Mouse (Mus musculus) hindbrain, embryonic 15.5 days (tissue): ENCODE measurements at regions not wholly inside any gene's neighbourhood (a gene's known extent, or its start where the extent isn't known, plus 50 kb on each side); places are given as distances from the start of the nearest gene placed in this dataset.

ENCODE experiments used
- ATAC-seq: fragments of 200-750 bp; cut with Nextera tagmentation; 2 replicates; pipeline ENCODE4 v1.8.0; 2017; ENCODE audit warnings: low read depth, moderate number of reproducible peaks, moderate TSS enrichment; ENCODE audit not compliant: low FRiP score
- H3K27ac ChIP-seq: fragments of 300-500 bp; sonication (generic); replicated peaks from 2 replicates; pipeline ENCODE4 v1.5.1; 2015; ENCODE audit warnings: mild to moderate bottlenecking, inconsistent platforms
- H3K27me3 ChIP-seq: fragments of 300-500 bp; sonication (generic); 2 replicates; pipeline ENCODE4 v1.6.1; 2015; ENCODE audit warnings: control low read depth, inconsistent platforms
- H3K36me3 ChIP-seq: fragments of 300-500 bp; sonication (generic); 2 replicates; pipeline ENCODE4 v1.6.1; 2015; ENCODE audit warnings: control low read depth, inconsistent platforms
- H3K4me1 ChIP-seq: fragments of 300-500 bp; sonication (generic); replicated peaks from 2 replicates; pipeline ENCODE4 v1.6.1; 2015; ENCODE audit warnings: control low read depth, inconsistent platforms
- H3K4me2 ChIP-seq: fragments of 300-500 bp; sonication (generic); 2 replicates; pipeline ENCODE4 v1.6.1; 2015; ENCODE audit warnings: moderate library complexity, mild to moderate bottlenecking, inconsistent platforms
- H3K4me3 ChIP-seq: fragments of 300-500 bp; sonication (generic); 2 replicates; pipeline ENCODE4 v1.5.1; 2015; ENCODE audit warnings: mild to moderate bottlenecking, inconsistent platforms
- H3K9ac ChIP-seq: fragments of 300-500 bp; sonication (generic); 2 replicates; pipeline ENCODE4 v1.6.1; 2015; ENCODE audit warnings: inconsistent platforms
- H3K9me3 ChIP-seq: fragments of 300-500 bp; sonication (generic); 2 replicates; pipeline ENCODE4 v1.6.1; 2016; ENCODE audit warnings: control low read depth, inconsistent platforms
- WGBS: fragments of 180-500 bp; shearing (Covaris S2); methylation state at CpG from one replicate; pipeline ENCODE4 v1.1.7; 2015; 5-methylcytosine and 5-hydroxymethylcytosine counted together

- Histone ChIP-seq H3K9ac (peak overlapping the region; percentile 12; the same call in 1 of the 2 replicates), H3K9me3 (no peaks in the 10 kb centered on the region), H3K4me2 (peak overlapping the region; percentile 49), H3K4me3 (peak overlapping the region; percentile 2; the same call in 1 of the 2 replicates), H3K4me1 (peaks cover 19% of the 10 kb centered on the region), H3K27ac (peak overlapping the region; percentile 72), H3K27me3 (no peaks in the 10 kb centered on the region), H3K36me3 (no peaks in the 10 kb centered on the region)
- ATAC-seq = peak; percentile 87
- WGBS = under 1% methylated on average over 18 of the region's 18 CpGs
Observed at GRCm38 (mm10) chr16:31508981-31509380, 86.9 kb downstream of the Bdh1 start.

- 78% methylated on average over 8 of the region's 8 CpGs for WGBS
- H3K9me3 ChIP-seq = no peaks in the 10 kb centered on the region
- H3K27me3 ChIP-seq = no peaks in the 10 kb centered on the region
- no peak for ATAC-seq
- no peak overlapping the region for H3K27ac ChIP-seq
- no peak overlapping the region for H3K9ac ChIP-seq
- no peak overlapping the region for H3K4me3 ChIP-seq
- no peak overlapping the region for H3K4me2 ChIP-seq
- peaks cover 19% of the 10 kb centered on the region for H3K4me1 ChIP-seq
- no peaks in the 10 kb centered on the region for H3K36me3 ChIP-seq
Observed at GRCm38 (mm10) chr16:31510097-31510496, 88.0 kb downstream of the Bdh1 start.

DNA sequence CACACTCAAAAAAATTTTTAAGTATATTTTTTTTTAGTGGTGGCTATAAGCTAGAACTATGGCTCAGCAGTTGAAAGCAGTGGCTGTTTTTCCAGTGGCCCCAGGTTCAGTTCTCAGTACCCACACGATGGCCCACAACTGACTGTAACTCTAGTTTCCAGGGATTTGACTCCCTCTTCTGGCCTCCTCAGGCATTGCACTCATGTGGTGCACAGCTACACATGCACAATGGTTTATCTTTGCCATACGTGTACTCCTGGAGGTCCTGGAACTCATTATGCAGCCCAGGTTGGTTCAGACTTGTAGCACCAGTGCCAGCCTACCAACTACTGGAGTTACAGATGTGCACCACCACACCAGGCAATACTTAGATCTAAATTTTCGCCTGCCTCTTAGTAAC lies 96.7 kb downstream of the Bdh1 start:
- ATAC-seq = no peak

DNA sequence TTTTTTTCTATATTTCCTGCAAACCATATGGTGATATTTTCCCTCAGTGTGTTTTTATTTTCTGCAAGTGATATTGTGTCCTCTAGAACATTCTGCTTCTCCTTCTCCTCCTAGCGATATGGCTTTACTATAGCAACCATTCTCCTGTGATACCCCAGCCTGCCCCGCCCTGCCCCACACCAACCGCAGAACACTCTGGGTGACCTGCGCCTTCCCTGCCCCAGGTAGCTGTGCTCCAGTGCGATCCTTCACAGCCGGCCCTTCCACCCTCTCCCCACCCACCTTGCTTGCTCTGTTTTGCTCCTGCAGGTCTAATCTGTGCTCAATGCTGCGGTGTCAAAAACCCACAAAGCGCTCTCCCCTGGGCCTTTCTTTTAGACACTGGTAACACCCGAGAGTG lies 98.0 kb downstream of the Bdh1 start:
- 80% methylated on average over 9 of the region's 9 CpGs for WGBS
- H3K4me1 ChIP-seq = no peaks in the 10 kb centered on the region
- H3K27ac ChIP-seq = no peak overlapping the region
- H3K4me2 ChIP-seq = no peak overlapping the region
- H3K9ac ChIP-seq = no peak overlapping the region
- no peaks in the 10 kb centered on the region for H3K27me3 ChIP-seq
- no peak overlapping the region for H3K4me3 ChIP-seq
- no peaks in the 10 kb centered on the region for H3K9me3 ChIP-seq
- ATAC-seq = no peak
- no peaks in the 10 kb centered on the region for H3K36me3 ChIP-seq

More for the DNA sequence above, 96.7 kb downstream of the Bdh1 start:
- H3K4me1 ChIP-seq = no peaks in the 10 kb centered on the region
- no peaks in the 10 kb centered on the region for H3K36me3 ChIP-seq
- H3K27me3 ChIP-seq = no peaks in the 10 kb centered on the region
- no peak overlapping the region for H3K9ac ChIP-seq
- no peaks in the 10 kb centered on the region for H3K9me3 ChIP-seq
- H3K4me2 ChIP-seq = no peak overlapping the region
- no peak overlapping the region for H3K27ac ChIP-seq
- 94% methylated on average over 3 of the region's 3 CpGs for WGBS
- no peak overlapping the region for H3K4me3 ChIP-seq

DNA sequence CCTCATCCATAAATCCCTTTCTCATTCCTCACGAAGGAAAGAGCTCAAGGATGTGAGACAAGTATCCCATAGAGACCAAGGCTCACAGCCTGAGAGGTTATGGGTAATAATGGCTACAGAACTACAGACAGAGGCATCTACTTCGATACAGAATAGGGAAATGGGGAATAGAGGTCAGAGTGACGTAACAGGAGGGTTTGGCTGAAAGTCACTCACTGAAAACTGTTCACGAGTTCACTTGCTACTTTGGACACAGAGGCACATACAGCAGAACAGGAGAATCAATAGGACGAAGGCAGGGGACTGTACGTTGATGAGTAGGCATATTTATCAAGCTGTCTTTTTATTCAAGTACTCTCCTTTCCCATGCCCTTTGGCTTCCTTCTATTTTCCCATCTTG lies 99.7 kb downstream of the Bdh1 start:
- no peaks in the 10 kb centered on the region for H3K27me3 ChIP-seq
- 63% methylated on average over 6 of the region's 6 CpGs for WGBS
- ATAC-seq = no peak
- H3K9me3 ChIP-seq = no peaks in the 10 kb centered on the region
- no peaks in the 10 kb centered on the region for H3K36me3 ChIP-seq
- no peak overlapping the region for H3K4me3 ChIP-seq
- 0 out of 2 replicates have a peak, but pooled peaks cover 2% of the 10 kb centered on the region for H3K4me1 ChIP-seq
- no peak overlapping the region for H3K9ac ChIP-seq
- H3K27ac ChIP-seq = no peak overlapping the region
- no peak overlapping the region for H3K4me2 ChIP-seq

DNA sequence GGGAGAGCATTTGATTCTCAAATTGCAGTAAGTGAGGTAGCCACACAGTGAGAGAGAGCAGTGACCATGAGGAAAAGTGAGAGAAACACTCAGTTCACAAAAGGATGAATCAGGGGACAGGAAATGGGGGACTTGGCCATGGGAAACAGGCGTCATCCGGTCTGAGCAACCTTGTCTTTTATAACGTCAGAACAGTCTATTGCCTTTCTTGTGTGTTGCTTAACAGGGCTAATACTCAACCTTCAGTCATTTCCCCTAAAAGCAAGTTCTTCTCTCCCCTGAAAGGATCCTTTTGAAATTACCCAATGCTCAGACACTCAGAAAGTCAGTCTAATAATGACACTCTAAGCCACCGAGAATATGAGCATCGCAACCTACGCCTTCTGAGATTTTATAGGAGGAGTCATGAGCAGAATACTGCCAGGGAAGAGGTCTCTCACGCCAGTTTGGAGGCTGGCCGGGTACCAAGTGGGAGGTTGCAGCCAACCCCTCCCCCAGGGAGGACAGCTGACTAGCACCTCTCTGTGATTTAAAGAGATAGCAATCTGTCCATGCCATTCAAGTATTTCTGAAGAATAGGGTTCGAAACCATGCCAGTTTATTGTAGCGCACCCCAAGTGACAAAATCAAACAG lies 104.7 kb downstream of the Bdh1 start:
- Histone ChIP-seq H3K36me3 (no peaks in the 10 kb centered on the region), H3K9ac (no peak overlapping the region), H3K27ac (no peak overlapping the region), H3K4me3 (no peak overlapping the region), H3K27me3 (no peaks in the 10 kb centered on the region), H3K9me3 (no peaks in the 10 kb centered on the region), H3K4me1 (peaks cover 22% of the 10 kb centered on the region), H3K4me2 (no peak overlapping the region)
- ATAC-seq = no peak
- WGBS = 70% methylated on average over 10 of the region's 10 CpGs

DNA sequence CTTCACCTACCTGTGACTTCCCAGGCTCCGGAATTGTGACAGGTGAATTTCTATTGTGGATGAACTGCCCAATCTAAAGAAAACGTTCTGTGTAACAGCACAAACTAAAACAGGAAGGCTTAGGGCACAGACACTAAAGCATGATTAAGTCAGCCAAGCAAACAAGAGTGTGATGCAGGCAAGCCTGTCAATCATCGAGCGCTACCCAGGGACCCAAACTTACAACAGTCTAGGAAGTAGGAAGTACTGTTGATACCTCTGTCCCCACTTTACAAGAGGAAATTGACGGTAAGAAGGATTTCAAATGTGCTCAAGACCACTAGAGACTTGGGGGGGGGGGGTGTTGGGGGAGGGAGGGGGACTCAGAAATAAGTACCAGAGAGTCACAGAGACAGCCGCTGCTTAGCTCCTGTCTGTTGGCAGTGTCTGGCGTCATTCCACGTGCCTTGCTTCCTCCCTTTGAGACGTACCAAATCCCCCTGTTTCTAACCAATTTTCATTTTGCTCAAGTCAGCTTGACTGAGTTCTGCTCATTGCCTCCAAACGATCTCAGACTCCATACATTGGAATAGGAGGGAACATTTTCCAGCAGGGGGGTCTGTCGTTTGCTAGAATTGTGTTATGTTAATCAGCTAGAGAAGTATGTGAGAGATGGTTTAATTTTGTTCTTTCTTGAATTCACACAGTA lies 106.7 kb downstream of the Bdh1 start:
- H3K9ac ChIP-seq = no peak overlapping the region
- no peaks in the 10 kb centered on the region for H3K27me3 ChIP-seq
- no peak overlapping the region; the same call in 1 of the 2 replicates for H3K27ac ChIP-seq
- 56% methylated on average over 11 of the region's 11 CpGs for WGBS
- peaks cover 22% of the 10 kb centered on the region for H3K4me1 ChIP-seq
- H3K36me3 ChIP-seq = no peaks in the 10 kb centered on the region
- ATAC-seq = peak; percentile 24; the same call in 1 of the 2 replicates
- H3K4me2 ChIP-seq = no peak overlapping the region
- no peak overlapping the region for H3K4me3 ChIP-seq
- H3K9me3 ChIP-seq = no peaks in the 10 kb centered on the region

DNA sequence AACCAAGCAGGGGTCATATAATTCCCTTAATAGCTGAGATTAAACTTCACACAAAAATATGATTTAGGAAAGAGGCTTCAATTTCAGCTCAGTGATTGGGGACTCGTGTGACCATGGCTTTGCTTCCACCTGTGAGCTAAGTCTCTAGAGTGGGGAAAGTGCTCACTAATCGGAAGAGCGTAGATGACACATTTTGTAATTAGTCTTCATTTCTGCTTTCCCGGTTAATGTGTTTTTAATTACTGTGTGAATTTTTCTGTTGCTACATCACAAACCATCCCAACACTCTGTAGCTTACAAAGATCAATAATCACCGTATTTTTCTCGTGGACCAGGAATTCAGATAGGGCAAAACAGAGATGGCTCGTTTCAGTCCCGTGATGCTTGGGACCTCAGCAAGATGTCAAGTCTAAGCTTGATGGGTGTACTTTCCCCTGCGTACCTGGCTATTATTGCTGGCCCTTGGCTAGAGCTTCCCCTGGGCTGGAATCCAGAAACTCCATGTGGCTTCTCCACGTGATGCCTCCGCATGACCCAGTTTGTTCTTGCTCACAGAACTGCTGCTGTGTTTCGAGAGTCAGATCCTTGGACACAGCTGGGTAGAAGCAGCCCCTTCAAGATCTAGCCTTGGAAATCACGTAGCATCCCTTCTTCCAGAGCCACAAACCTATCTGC lies 107.3 kb downstream of the Bdh1 start:
- no peaks in the 10 kb centered on the region for H3K27me3 ChIP-seq
- no peak overlapping the region for H3K4me3 ChIP-seq
- peaks cover 22% of the 10 kb centered on the region for H3K4me1 ChIP-seq
- H3K27ac ChIP-seq = no peak overlapping the region
- 59% methylated on average over 13 of the region's 13 CpGs for WGBS
- H3K9me3 ChIP-seq = no peaks in the 10 kb centered on the region
- no peak overlapping the region for H3K9ac ChIP-seq
- peak; percentile 57; the same call in 1 of the 2 replicates for ATAC-seq
- no peaks in the 10 kb centered on the region for H3K36me3 ChIP-seq
- no peak overlapping the region for H3K4me2 ChIP-seq

- Histone ChIP-seq H3K36me3 (no peaks in the 10 kb centered on the region), H3K9me3 (no peaks in the 10 kb centered on the region), H3K9ac (no peak overlapping the region), H3K27me3 (no peaks in the 10 kb centered on the region), H3K4me2 (no peak overlapping the region), H3K4me1 (peaks cover 22% of the 10 kb centered on the region), H3K27ac (no peak overlapping the region), H3K4me3 (no peak overlapping the region)
- no peak for ATAC-seq
- WGBS = 85% methylated on average over 8 of the region's 8 CpGs
Observed at GRCm38 (mm10) chr16:31530090-31530489, 108.0 kb downstream of the Bdh1 start.

DNA sequence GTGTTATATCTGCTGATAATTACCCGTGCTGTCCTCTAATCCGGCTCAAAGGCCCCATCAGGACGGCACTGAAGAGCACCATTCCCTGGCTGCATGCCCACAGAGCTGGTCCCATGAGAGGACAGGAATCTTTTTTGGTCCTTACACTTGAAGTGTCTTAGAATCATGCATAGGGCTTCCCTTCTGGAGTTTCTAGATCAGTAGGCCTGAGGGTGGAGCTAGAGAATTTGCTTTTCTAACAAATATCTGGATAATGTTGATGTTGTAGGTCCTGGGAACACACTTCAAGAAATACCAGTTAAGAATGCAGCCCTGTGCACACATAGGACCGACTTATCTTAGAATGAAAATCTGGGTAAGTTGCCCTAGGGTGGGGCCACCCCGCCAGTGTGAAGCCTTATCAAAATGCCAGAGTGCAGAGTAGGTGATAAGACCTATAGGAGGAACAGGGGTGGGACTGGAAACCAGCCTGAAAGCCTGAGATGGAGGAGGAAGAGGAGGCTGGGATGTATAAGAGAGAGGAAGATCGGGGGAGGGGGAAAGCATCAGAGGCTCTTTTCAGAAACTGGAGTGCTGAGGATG lies 111.2 kb downstream of the Bdh1 start:
- no peak overlapping the region for H3K9ac ChIP-seq
- H3K36me3 ChIP-seq = no peaks in the 10 kb centered on the region
- no peak overlapping the region for H3K27ac ChIP-seq
- H3K4me3 ChIP-seq = no peak overlapping the region
- peaks cover 12% of the 10 kb centered on the region for H3K4me1 ChIP-seq
- no peak overlapping the region for H3K4me2 ChIP-seq
- no peaks in the 10 kb centered on the region for H3K9me3 ChIP-seq
- ATAC-seq = no peak
- 70% methylated on average over 6 of the region's 6 CpGs for WGBS
- no peaks in the 10 kb centered on the region for H3K27me3 ChIP-seq

DNA sequence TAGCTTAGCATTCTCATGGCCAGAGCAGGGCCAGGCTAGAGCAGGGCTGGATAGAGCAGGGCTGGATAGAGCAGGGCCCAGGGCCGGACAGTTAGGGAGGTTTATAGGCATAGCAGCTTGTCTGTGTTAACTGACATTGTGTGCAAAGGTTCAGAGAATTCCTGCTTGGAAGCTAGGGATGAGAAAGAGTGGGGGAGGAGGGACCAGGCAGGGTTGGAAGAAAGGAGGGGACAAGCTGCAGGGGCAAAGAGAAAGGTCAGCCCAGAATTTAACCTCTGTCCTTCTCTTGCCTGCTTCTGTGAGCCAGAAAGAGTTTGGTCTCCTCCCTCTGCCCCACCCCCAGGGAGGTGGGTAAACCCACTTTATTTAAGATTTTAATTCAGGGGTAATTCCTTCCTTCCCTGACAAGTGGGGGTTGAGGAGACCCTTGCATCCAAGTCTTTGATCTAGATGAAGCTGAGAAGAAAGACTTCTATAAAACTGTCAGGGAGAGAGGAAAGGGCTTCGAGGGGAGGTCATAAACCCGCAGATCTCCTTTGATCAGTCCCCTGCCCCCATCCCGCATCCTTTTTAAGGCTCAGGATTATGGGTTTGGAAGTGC lies 112.9 kb downstream of the Bdh1 start:
- no peak overlapping the region for H3K4me3 ChIP-seq
- H3K27ac ChIP-seq = no peak overlapping the region
- no peaks in the 10 kb centered on the region for H3K4me1 ChIP-seq
- H3K9me3 ChIP-seq = no peaks in the 10 kb centered on the region
- H3K27me3 ChIP-seq = no peaks in the 10 kb centered on the region
- no peak for ATAC-seq
- WGBS = 17% methylated on average over 4 of the region's 4 CpGs
- no peak overlapping the region for H3K4me2 ChIP-seq
- H3K9ac ChIP-seq = no peak overlapping the region
- no peaks in the 10 kb centered on the region for H3K36me3 ChIP-seq

- no peaks in the 10 kb centered on the region for H3K4me1 ChIP-seq
- ATAC-seq = no peak
- H3K27me3 ChIP-seq = no peaks in the 10 kb centered on the region
- H3K9me3 ChIP-seq = no peaks in the 10 kb centered on the region
- 82% methylated on average over 3 of the region's 3 CpGs for WGBS
- H3K27ac ChIP-seq = no peak overlapping the region
- no peak overlapping the region for H3K4me3 ChIP-seq
- H3K9ac ChIP-seq = no peak overlapping the region
- no peaks in the 10 kb centered on the region for H3K36me3 ChIP-seq
- H3K4me2 ChIP-seq = no peak overlapping the region
Observed at GRCm38 (mm10) chr16:31536328-31536727, 114.2 kb downstream of the Bdh1 start.
